Mouse (Mus musculus): ENCODE data around the gene Olfr924. TPM values are rescaled to one million over a fixed set of nuclear protein-coding genes. Genes with fewer than 3 reads are reported as not detected.
"Not testable (repeated sequence)": the region's sequence is repeated elsewhere in the genome, so short reads cannot be mapped to it uniquely, and the experiment has no call there.

The Olfr924 gene
- total RNA-seq (2021), result not detected

GRCm38 (mm10) chr9:38844149-38844548 lies at the start of gene Olfr924:
TSS of gene Olfr924 (plus strand) at chr9:38844449.
- DNase-seq, result no peak

GRCm38 (mm10) chr9:38805696-38806095 lies 38.6 kb upstream of the Olfr924 start:
- DNase-seq, result no peak

- DNase-seq, result no peak
These were observed 29.9 kb upstream of the Olfr924 start, which contains the start of gene Olfr922 for GRCm38 (mm10) chr9:38814314-38814713. TSS of gene Olfr922 (plus strand) at chr9:38814614.

GRCm38 (mm10) chr9:38815458-38815986 lies 28.7 kb upstream of the Olfr924 start:
- no peak for DNase-seq

- no peak for DNase-seq
These were observed 18.0 kb upstream of the Olfr924 start, which contains the start of gene Olfr923 for GRCm38 (mm10) chr9:38826245-38826644. TSS of gene Olfr923 (plus strand) at chr9:38826545.

- DNase-seq, result no peak
These were observed 11.2 kb upstream of the Olfr924 start for GRCm38 (mm10) chr9:38833027-38833426.

GRCm38 (mm10) chr9:38854760-38855159 lies 10.5 kb downstream of the Olfr924 start, which contains the start of gene Olfr26:
TSS of gene Olfr26 (plus strand) at chr9:38855060.
- no peak for DNase-seq

- DNase-seq, result not testable (repeated sequence)
These were observed 30.6 kb downstream of the Olfr924 start for GRCm38 (mm10) chr9:38874880-38875279.

GRCm38 (mm10) chr9:38876826-38877225 lies 32.6 kb downstream of the Olfr924 start, which contains the start of gene Olfr926:
TSS of gene Olfr926 (plus strand) at chr9:38877126.
- no peak for DNase-seq

Other genes starting within 250 kb of the Olfr924 start
- gene Olfr914, start 239.3 kb upstream of the Olfr924 start, total RNA-seq (2021), result not detected
- not detected for gene Olfr916, start 184.6 kb upstream of the Olfr924 start, total RNA-seq (2021)
- not detected for gene Olfr917, start 178.6 kb upstream of the Olfr924 start, total RNA-seq (2021)
- not detected for gene Olfr918, start 169.8 kb upstream of the Olfr924 start, total RNA-seq (2021)
- gene Olfr919, start 140.8 kb upstream of the Olfr924 start, total RNA-seq (2021), result not detected
- gene Vwa5a, start 126.2 kb upstream of the Olfr924 start, total RNA-seq (2021), result 10 to 100 TPM in 1 of 2 experiments, 1 to 10 TPM in 1; 9.3 to 15.3 TPM
- under 1 TPM in 1 of 2 experiments, not detected in 1; 0.07 TPM for gene Olfr920, start 92.2 kb upstream of the Olfr924 start, total RNA-seq (2021)
- not detected for gene Olfr921, start 71.4 kb upstream of the Olfr924 start, total RNA-seq (2021)
- gene Olfr922, start 29.8 kb upstream of the Olfr924 start, total RNA-seq (2021), result not detected
- gene Olfr923, start 17.9 kb upstream of the Olfr924 start, total RNA-seq (2021), result not detected
- gene Olfr26, start 10.6 kb downstream of the Olfr924 start, total RNA-seq (2021), result not detected
- gene Olfr926, start 32.7 kb downstream of the Olfr924 start, total RNA-seq (2021), result not detected
- not detected for gene Olfr930, start 85.4 kb downstream of the Olfr924 start, total RNA-seq (2021)
- under 1 TPM in 1 of 2 experiments, not detected in 1; 0.13 TPM for gene Olfr933, start 127.9 kb downstream of the Olfr924 start, total RNA-seq (2021)
- gene Olfr934, start 143.9 kb downstream of the Olfr924 start, total RNA-seq (2021), result not detected
- gene Olfr935, start 155.2 kb downstream of the Olfr924 start, total RNA-seq (2021), result not detected
- not detected for gene Olfr146, start 178.9 kb downstream of the Olfr924 start, total RNA-seq (2021)
- gene Olfr937, start 220.5 kb downstream of the Olfr924 start, total RNA-seq (2021), result not detected
- not detected for gene Olfr938, start 234.4 kb downstream of the Olfr924 start, total RNA-seq (2021)